ENCODE assay signal across 27 mouse cellular contexts in genomic region chr10:107224596-107225330, GRCm38 (mm10). TPM values are rescaled to one million over a fixed set of nuclear protein-coding genes. Genes with fewer than 3 reads are reported as not detected.
"Had no signal": no experiment of that assay in that cellular context is flagged by ENCODE, and none has a peak within 500 bp of the region (broad histone marks: within the 10 kb centered on the region; RNA-seq: fewer than 3 reads in every experiment).

No protein-coding gene starts in this region.

- H3K9ac ChIP-seq: embryonic facial prominence, embryonic 12.5 days; embryonic facial prominence, embryonic 13.5 days; embryonic facial prominence, embryonic 15.5 days; forebrain, embryonic 12.5 days; forebrain, embryonic 13.5 days; forebrain, embryonic 15.5 days; forebrain, postnatal 0 days had no signal

- H3K4me2 ChIP-seq: embryonic facial prominence, embryonic 12.5 days; embryonic facial prominence, embryonic 13.5 days; embryonic facial prominence, embryonic 15.5 days; forebrain, embryonic 12.5 days; forebrain, embryonic 13.5 days; forebrain, embryonic 15.5 days had no signal

- H3K36me3 ChIP-seq: embryonic facial prominence, embryonic 10.5 days; embryonic facial prominence, embryonic 12.5 days; embryonic facial prominence, embryonic 13.5 days; embryonic facial prominence, embryonic 15.5 days; forebrain, embryonic 12.5 days; forebrain, embryonic 15.5 days; heart, embryonic 10.5 days had no signal

- H3K27me3 ChIP-seq: embryonic facial prominence, embryonic 12.5 days; embryonic facial prominence, embryonic 13.5 days; embryonic facial prominence, embryonic 15.5 days; forebrain, embryonic 12.5 days; forebrain, embryonic 13.5 days; forebrain, embryonic 15.5 days had no signal

- H3K4me3 ChIP-seq: embryonic facial prominence, embryonic 10.5 days; embryonic facial prominence, embryonic 12.5 days; embryonic facial prominence, embryonic 13.5 days; embryonic facial prominence, embryonic 15.5 days; erythroblast, embryonic 14.5 days; forebrain, embryonic 12.5 days; forebrain, embryonic 13.5 days; forebrain, embryonic 15.5 days; gastrocnemius, adult 2 months; heart, adult 2 months; heart, embryonic 10.5 days had no signal

- DNase-seq: cerebellum, adult 9-10 months; cerebellum, adult 9-11 months; cerebellum, postnatal 10 days; cerebellum, postnatal 14 days; cerebellum, postnatal 25 days; cerebellum, postnatal 36 days; embryo, embryonic 11 days; forebrain, postnatal 0 days; gastrocnemius, adult 2 months; gastrocnemius, postnatal 10 days; gastrocnemius, postnatal 14 days; gastrocnemius, postnatal 25 days; gastrocnemius, postnatal 36 days; heart, adult 11 months; heart, adult 18-20 months; heart, adult 2 months had no signal

- H3K9me3 ChIP-seq: embryonic facial prominence, embryonic 10.5 days; embryonic facial prominence, embryonic 12.5 days; embryonic facial prominence, embryonic 13.5 days; embryonic facial prominence, embryonic 15.5 days; forebrain, embryonic 12.5 days; forebrain, embryonic 13.5 days; forebrain, embryonic 15.5 days; heart, embryonic 10.5 days had no signal

- H3K27ac ChIP-seq: embryonic facial prominence, embryonic 10.5 days; embryonic facial prominence, embryonic 12.5 days; embryonic facial prominence, embryonic 13.5 days; embryonic facial prominence, embryonic 15.5 days; forebrain, embryonic 12.5 days; forebrain, embryonic 13.5 days; forebrain, embryonic 15.5 days; gastrocnemius, adult 2 months; heart, adult 2 months; heart, embryonic 10.5 days had no signal

- ATAC-seq: forebrain, embryonic 13.5 days; forebrain, embryonic 14.5 days; forebrain, embryonic 15.5 days; forebrain, embryonic 16.5 days; forebrain, postnatal 0 days had no signal

- H3K4me1 ChIP-seq: embryonic facial prominence, embryonic 10.5 days; embryonic facial prominence, embryonic 12.5 days; embryonic facial prominence, embryonic 13.5 days; embryonic facial prominence, embryonic 15.5 days; forebrain, embryonic 12.5 days; forebrain, embryonic 13.5 days; forebrain, embryonic 15.5 days; heart, embryonic 10.5 days had no signal

RNA-seq across cellular contexts. Expression of gene Lin7a, which starts 46.7 kb away (rescaled TPM):
- polyA plus RNA-seq: erythroblast, embryonic 14.5 days had no signal
